Mouse (Mus musculus) heart, embryonic 14.5 days (tissue): ENCODE results near the gene Mkln1. TPM values are rescaled to one million over a fixed set of nuclear protein-coding genes. Genes with fewer than 3 reads are reported as not detected.

ENCODE experiments used
- ATAC-seq: fragments of 200-750 bp; cut with Nextera tagmentation; 2 replicates; pipeline ENCODE4 v1.8.0; 2017; ENCODE audit warnings: low read depth, moderate TSS enrichment; ENCODE audit not compliant: insufficient number of reproducible peaks, insufficient read depth, low FRiP score
- H3K27ac ChIP-seq, 2 experiments: fragments of 200-500 bp in 1 of 2; fragments of 300-500 bp in 1 of 2; sonication (generic) in 1 of 2; replicated peaks in 1 of 2; 2 replicates each; pipeline ENCODE4 v1.5.1; 2012 to 2014; ENCODE audit warnings: low read depth in 2 of 2, low read length in 2 of 2, control low read depth in 1 of 2, mild to moderate bottlenecking in 1 of 2, mixed read lengths in 1 of 2; ENCODE audit not compliant: control insufficient read depth in 1 of 2, insufficient read depth in 1 of 2
- H3K27me3 ChIP-seq: fragments of 300-500 bp; sonication (generic); 2 replicates; pipeline ENCODE4 v1.6.1; 2014; ENCODE audit warnings: mild to moderate bottlenecking, low read length, control low read depth; ENCODE audit not compliant: control insufficient read depth, insufficient read depth
- H3K36me3 ChIP-seq: fragments of 300-500 bp; sonication (generic); 2 replicates; pipeline ENCODE4 v1.6.1; 2014; ENCODE audit warnings: mild to moderate bottlenecking, control low read depth, low read length, mixed read lengths; ENCODE audit not compliant: control insufficient read depth, insufficient read depth
- H3K4me1 ChIP-seq, 2 experiments: fragments of 200-500 bp in 1 of 2; fragments of 300-500 bp in 1 of 2; sonication (generic) in 1 of 2; 2 replicates each; pipeline ENCODE4 v1.6.1; 2012 to 2014; ENCODE audit warnings: low read length in 2 of 2, control low read depth in 1 of 2, mixed read lengths in 1 of 2; ENCODE audit not compliant: control insufficient read depth in 2 of 2, insufficient read depth in 2 of 2
- H3K4me2 ChIP-seq: fragments of 300-500 bp; sonication (generic); 2 replicates; pipeline ENCODE4 v1.6.1; 2014; ENCODE audit warnings: mild to moderate bottlenecking, low read length
- H3K4me3 ChIP-seq, 2 experiments: fragments of 200-500 bp in 1 of 2; fragments of 300-500 bp in 1 of 2; sonication (generic) in 1 of 2; 2 replicates each; pipeline ENCODE4 v1.5.1; 2012 to 2014; ENCODE audit warnings: low read length in 2 of 2, mild to moderate bottlenecking in 2 of 2, control low read depth in 1 of 2, low read depth in 1 of 2, moderate library complexity in 1 of 2; ENCODE audit not compliant: control insufficient read depth in 1 of 2, insufficient read depth in 1 of 2
- H3K9ac ChIP-seq: fragments of 300-500 bp; sonication (generic); 2 replicates; pipeline ENCODE4 v1.6.1; 2014; ENCODE audit warnings: mild to moderate bottlenecking, low read length
- H3K9me3 ChIP-seq: fragments of 300-500 bp; sonication (generic); 2 replicates; pipeline ENCODE4 v1.6.1; 2016; ENCODE audit warnings: low read length, control low read depth; ENCODE audit not compliant: control insufficient read depth
- WGBS: fragments of 180-500 bp; shearing (Covaris S2); extraction: QIAGEN DNeasy Blood & Tissue Kit; methylation state at CpG from one replicate; pipeline ENCODE4 v1.1.7; 2014; 5-methylcytosine and 5-hydroxymethylcytosine counted together
- polyA plus RNA-seq: library from polyadenylated mRNA; unstranded; fragments of >200 nt; fragmentation: Nextera tagmentation; extraction: Ambion mirVana; gene quantifications from 2 replicates; pipeline ENCODE4 v1.2.1, GENCODE M21; 2014

Gene Mkln1
- polyA plus RNA-seq = 198 and 201 TPM in 2 replicates

- Histone ChIP-seq H3K4me1 (peaks cover 2 to 31% of the 10 kb centered on the region in 2 experiments), H3K9me3 (no peaks in the 10 kb centered on the region), H3K27me3 (no peaks in the 10 kb centered on the region), H3K4me2 (peak within 1 kb of the TSS; percentile 93), H3K4me3 (peak within 1 kb of the TSS; percentile 84 to 90), H3K36me3 (no peaks in the 10 kb centered on the region), H3K27ac (peak within 1 kb of the TSS; percentile 86 to 92), H3K9ac (peak within 1 kb of the TSS; percentile 95)
- under 1% methylated on average over 65 of the region's 65 CpGs for WGBS
- ATAC-seq = peak; percentile 96
Observed at GRCm38 (mm10) chr6:31398431-31399205, at the start of gene Mkln1. TSS of gene Mkln1 (plus strand) at chr6:31398735.

GRCm38 (mm10) chr6:31356444-31357191 lies 41.9 kb upstream of the Mkln1 start:
- WGBS = 84% methylated on average over 26 of the region's 26 CpGs
- Histone ChIP-seq H3K36me3 (no peaks in the 10 kb centered on the region), H3K27ac (no peak overlapping the region), H3K9me3 (no peaks in the 10 kb centered on the region), H3K9ac (no peak overlapping the region), H3K4me3 (no peak overlapping the region), H3K4me2 (no peak overlapping the region), H3K27me3 (no peaks in the 10 kb centered on the region), H3K4me1 (no peaks in the 10 kb centered on the region)
- no peak for ATAC-seq

GRCm38 (mm10) chr6:31357286-31357685 lies 41.2 kb upstream of the Mkln1 start:
- no peaks in the 10 kb centered on the region for H3K36me3 ChIP-seq
- H3K27ac ChIP-seq = no peak overlapping the region
- H3K4me1 ChIP-seq = no peaks in the 10 kb centered on the region
- H3K4me2 ChIP-seq = no peak overlapping the region
- no peaks in the 10 kb centered on the region for H3K9me3 ChIP-seq
- H3K27me3 ChIP-seq = no peaks in the 10 kb centered on the region
- no peak overlapping the region for H3K4me3 ChIP-seq
- H3K9ac ChIP-seq = no peak overlapping the region
- WGBS = 55% methylated on average over 4 of the region's 4 CpGs
- no peak for ATAC-seq

- ATAC-seq = no peak
- Histone ChIP-seq H3K27me3 (no peaks in the 10 kb centered on the region), H3K4me3 (no peak overlapping the region), H3K4me2 (no peak overlapping the region), H3K36me3 (no peaks in the 10 kb centered on the region), H3K9ac (no peak overlapping the region), H3K9me3 (no peaks in the 10 kb centered on the region), H3K27ac (no peak overlapping the region), H3K4me1 (peaks cover 3 to 4% of the 10 kb centered on the region in 2 experiments; a peak in 1 of 4 replicates)
- 38% methylated on average over 11 of the region's 11 CpGs for WGBS
Observed at GRCm38 (mm10) chr6:31362617-31363016, 35.9 kb upstream of the Mkln1 start.

DNA sequence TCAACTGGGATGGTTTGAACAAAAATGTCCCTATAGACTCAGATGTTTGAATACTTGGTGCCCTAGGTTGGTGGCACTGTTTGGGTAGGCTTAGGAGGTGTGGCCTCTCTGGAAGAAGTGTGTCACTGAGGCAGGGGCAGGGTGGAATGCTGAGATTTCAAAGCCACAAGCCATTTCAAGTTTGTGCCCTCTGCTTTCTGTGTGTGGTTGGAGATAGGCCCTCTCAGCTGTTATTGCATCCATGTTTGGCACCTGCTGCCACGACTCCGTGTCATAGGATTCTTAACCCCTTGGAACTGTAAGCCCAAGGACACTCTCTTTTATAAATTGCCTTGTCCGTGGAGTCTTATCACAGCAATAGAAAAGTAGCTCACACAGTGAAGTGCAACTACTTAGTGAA lies 34.1 kb upstream of the Mkln1 start:
- Histone ChIP-seq H3K4me1 (peaks cover 3 to 4% of the 10 kb centered on the region in 2 experiments; a peak in 1 of 4 replicates), H3K9me3 (no peaks in the 10 kb centered on the region), H3K9ac (no peak overlapping the region), H3K4me3 (no peak overlapping the region), H3K27me3 (no peaks in the 10 kb centered on the region), H3K36me3 (no peaks in the 10 kb centered on the region), H3K4me2 (no peak overlapping the region), H3K27ac (no peak overlapping the region)
- 64% methylated on average over 3 of the region's 3 CpGs for WGBS
- no peak for ATAC-seq

- H3K27me3 ChIP-seq = no peaks in the 10 kb centered on the region
- 76% methylated on average over 10 of the region's 10 CpGs for WGBS
- peaks cover 15 to 19% of the 10 kb centered on the region in 2 experiments for H3K4me1 ChIP-seq
- no peaks in the 10 kb centered on the region for H3K9me3 ChIP-seq
- no peak overlapping the region for H3K4me3 ChIP-seq
- no peak overlapping the region for H3K27ac ChIP-seq
- H3K4me2 ChIP-seq = no peak overlapping the region
- no peak overlapping the region for H3K9ac ChIP-seq
- no peak for ATAC-seq
- no peaks in the 10 kb centered on the region for H3K36me3 ChIP-seq
Observed at GRCm38 (mm10) chr6:31367947-31368346, 30.6 kb upstream of the Mkln1 start.

DNA sequence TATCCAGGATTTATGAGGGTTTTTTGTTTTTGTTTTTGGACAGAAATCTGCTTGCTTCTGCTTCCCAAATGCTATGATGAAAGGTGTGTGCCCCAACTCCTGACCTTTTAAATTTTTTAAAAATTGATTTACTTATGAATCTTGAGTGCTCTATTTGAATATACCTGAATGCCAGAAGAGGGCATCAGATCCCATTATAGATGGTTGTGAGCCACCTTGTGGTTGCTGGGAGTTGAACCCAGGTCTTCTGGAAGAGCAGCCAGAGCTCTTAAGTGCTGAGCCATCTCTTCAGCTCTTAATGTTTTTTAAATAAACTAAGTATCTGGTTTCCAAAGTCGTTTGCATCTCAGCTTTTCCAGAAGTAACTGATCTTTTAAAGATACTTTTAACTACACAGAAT lies 30.0 kb upstream of the Mkln1 start:
- WGBS = 67% methylated on average over 1 of the region's 1 CpGs
- ATAC-seq = no peak

More for the DNA sequence above, 30.0 kb upstream of the Mkln1 start:
- Histone ChIP-seq H3K4me1 (peaks cover 16 to 20% of the 10 kb centered on the region in 2 experiments), H3K27ac (no peak overlapping the region), H3K27me3 (no peaks in the 10 kb centered on the region), H3K9ac (no peak overlapping the region), H3K4me2 (no peak overlapping the region), H3K4me3 (no peak overlapping the region), H3K9me3 (no peaks in the 10 kb centered on the region), H3K36me3 (no peaks in the 10 kb centered on the region)
